Mouse (Mus musculus): Measurements from ENCODE around the gene Zfp593. TPM values are rescaled to one million over a fixed set of nuclear protein-coding genes. Genes with fewer than 3 reads are reported as not detected.
"Not testable (repeated sequence)": the region's sequence is repeated elsewhere in the genome, so short reads cannot be mapped to it uniquely, and the experiment has no call there.

The Zfp593 gene
- total and polyA plus RNA-seq, 2 experiments from 2014 or later = 11.6 to 13.8 TPM

- ATAC-seq = peak; percentile 97
- Histone ChIP-seq H3K27me3 (ENCODE audit: insufficient read depth, low read length) (no peaks in the 10 kb centered on the region), H3K9ac (peak overlapping the region; percentile 99), H3K27ac (ENCODE audit: low read depth, low read length) (peak overlapping the region; percentile 100), H3K4me2 (ENCODE audit: low read depth) (peak overlapping the region; percentile 83), H3K4me3 (ENCODE audit: low read depth, low read length) (peak overlapping the region; percentile 89), H3K4me1 (ENCODE audit: insufficient read depth) (peaks cover 12% of the 10 kb centered on the region; the same call in 1 of the 2 replicates), H3K9me3 (ENCODE audit: low read length) (no peaks in the 10 kb centered on the region), H3K36me3 (ENCODE audit: insufficient read depth) (peaks cover 10% of the 10 kb centered on the region; the same call in 1 of the 2 replicates)
- peak; percentile 63 for TF ChIP-seq CTCF (IDR thresholded peaks at IDR 0.05; ENCODE audit: low read depth)
- peak; percentile 98 for DNase-seq
- WGBS = 0% methylated on average over 36 of the region's 59 CpGs
These were observed 41.8 kb upstream of the Zfp593 start for GRCm38 (mm10) chr4:134287168-134287564.

DNA sequence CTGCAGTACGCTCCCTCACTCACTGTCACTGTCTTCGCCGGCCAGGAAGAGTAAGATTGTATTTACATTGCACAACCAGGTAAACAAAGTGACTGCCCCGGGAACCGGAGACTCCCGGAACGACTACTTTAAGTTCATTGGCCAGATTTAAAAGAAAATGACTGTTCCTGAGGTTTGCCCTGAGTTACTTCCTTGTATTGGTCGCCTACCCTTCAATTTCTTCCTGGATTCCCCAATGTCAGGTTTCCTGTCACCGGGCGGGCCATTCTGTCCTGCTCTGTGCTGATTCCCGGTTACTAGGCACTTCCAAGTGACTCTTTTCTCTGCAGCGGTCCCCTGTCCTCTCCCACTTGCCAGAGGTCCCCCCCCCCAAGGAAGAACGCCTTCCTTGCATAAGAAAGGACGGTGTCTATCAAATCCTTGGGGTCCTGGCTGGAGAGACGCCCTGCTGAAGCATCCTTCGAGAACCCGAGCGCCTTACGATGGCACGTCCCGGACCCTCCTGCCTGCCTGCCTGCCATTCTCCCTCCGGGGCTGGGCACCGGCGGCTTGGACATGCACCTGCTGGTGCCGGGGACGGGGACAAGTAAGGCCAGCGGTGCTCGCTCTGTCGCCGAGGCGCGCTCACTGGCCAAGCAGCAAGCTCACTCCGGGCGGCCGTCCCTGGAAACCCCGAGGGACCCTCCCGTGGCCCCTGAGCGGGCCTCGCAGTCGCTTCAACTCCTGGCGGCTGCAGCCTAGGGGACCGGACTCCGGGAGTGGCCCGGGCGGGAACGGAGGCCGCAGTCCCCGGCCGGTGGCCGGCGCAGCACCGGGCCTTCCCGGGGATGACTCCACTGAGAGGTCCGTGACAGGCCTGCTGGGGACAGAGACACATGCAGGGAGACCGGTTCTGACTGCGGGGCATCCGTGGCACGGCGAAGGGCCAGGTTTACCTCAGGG is 41.1 kb upstream of the Zfp593 start:
- H3K27ac ChIP-seq (ENCODE audit: low read depth, low read length) = peak overlapping the region; percentile 100
- no peaks in the 10 kb centered on the region for H3K27me3 ChIP-seq (ENCODE audit: insufficient read depth, low read length)
- H3K4me2 ChIP-seq (ENCODE audit: low read depth) = peak overlapping the region; percentile 74
- WGBS = 3% methylated on average over 59 of the region's 59 CpGs
- H3K9ac ChIP-seq = peak overlapping the region; percentile 99
- peaks cover 10% of the 10 kb centered on the region; the same call in 1 of the 2 replicates for H3K36me3 ChIP-seq (ENCODE audit: insufficient read depth)
- H3K9me3 ChIP-seq (ENCODE audit: low read length) = no peaks in the 10 kb centered on the region
- no peak for TF ChIP-seq CTCF (IDR thresholded peaks at IDR 0.05; ENCODE audit: low read depth)
- peak; percentile 32 for ATAC-seq
- H3K4me3 ChIP-seq (ENCODE audit: low read depth, low read length) = peak overlapping the region; percentile 89
- no peak for DNase-seq
- H3K4me1 ChIP-seq (ENCODE audit: insufficient read depth) = peaks cover 12% of the 10 kb centered on the region; the same call in 1 of the 2 replicates

- DNase-seq (no peak), ATAC-seq (no peak)
- Histone ChIP-seq H3K9ac (no peak overlapping the region), H3K36me3 (ENCODE audit: insufficient read depth) (peaks cover 17% of the 10 kb centered on the region; the same call in 1 of the 2 replicates), H3K27me3 (ENCODE audit: insufficient read depth, low read length) (no peaks in the 10 kb centered on the region), H3K4me1 (ENCODE audit: insufficient read depth) (peaks cover 12% of the 10 kb centered on the region; the same call in 1 of the 2 replicates), H3K27ac (ENCODE audit: low read depth, low read length) (no peak overlapping the region), H3K4me3 (ENCODE audit: low read depth, low read length) (no peak overlapping the region), H3K9me3 (ENCODE audit: low read length) (no peaks in the 10 kb centered on the region), H3K4me2 (ENCODE audit: low read depth) (no peak overlapping the region)
- no peak for TF ChIP-seq CTCF (IDR thresholded peaks at IDR 0.05; ENCODE audit: low read depth)
- 93% methylated on average over 2 of the region's 2 CpGs for WGBS
These were observed 39.5 kb upstream of the Zfp593 start for GRCm38 (mm10) chr4:134284942-134285341.

DNA sequence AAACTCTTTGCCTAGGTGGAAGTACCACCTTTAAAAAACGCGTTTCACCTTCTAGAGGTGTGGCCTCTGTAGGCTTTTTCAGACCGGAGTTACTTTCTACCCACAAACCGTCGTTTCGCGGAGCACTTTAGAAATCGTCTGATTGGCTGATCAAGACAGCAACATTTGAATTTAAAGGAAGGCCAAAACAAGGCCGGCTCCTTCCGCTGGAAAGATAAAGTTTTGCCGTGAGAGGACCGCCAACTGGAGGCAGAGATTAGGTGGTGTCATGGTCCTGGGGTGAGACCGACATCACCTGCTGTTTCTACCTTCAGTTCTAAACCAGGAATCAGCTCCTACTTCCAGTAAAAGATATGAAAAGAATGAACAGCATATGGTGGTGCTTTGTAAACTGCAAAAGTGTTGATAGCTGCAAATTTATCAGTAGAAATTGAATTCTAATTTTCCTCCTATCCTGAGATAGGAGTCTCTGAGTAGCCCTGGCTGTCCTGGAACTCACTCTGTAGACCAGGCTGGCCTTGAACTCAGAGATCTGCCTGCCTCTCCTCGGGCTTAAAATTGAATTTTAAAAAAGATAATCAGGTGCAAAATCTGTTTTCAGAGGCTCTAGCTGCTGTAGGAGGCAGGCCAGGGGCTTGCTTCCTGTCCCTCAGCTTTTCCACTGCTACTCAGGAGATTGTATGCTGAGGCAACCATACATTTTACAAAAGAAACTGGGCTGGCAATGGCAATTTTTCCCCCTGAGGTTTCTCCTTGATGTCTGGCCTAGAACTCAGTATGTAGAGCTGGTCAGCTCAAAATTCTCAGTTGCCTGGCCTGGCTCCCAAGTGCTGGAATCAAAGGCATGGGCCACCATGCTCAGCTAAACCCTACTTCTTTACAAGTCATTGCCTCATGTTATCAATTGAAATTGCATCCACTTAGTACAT is 28.3 kb upstream of the Zfp593 start:
- Histone ChIP-seq H3K27me3 (ENCODE audit: insufficient read depth, low read length) (no peaks in the 10 kb centered on the region), H3K9me3 (ENCODE audit: low read length) (no peaks in the 10 kb centered on the region), H3K4me1 (ENCODE audit: insufficient read depth) (no peaks in the 10 kb centered on the region), H3K27ac (ENCODE audit: low read depth, low read length) (no peak overlapping the region), H3K36me3 (ENCODE audit: insufficient read depth) (peaks cover 20% of the 10 kb centered on the region), H3K9ac (no peak overlapping the region), H3K4me3 (ENCODE audit: low read depth, low read length) (no peak overlapping the region), H3K4me2 (ENCODE audit: low read depth) (no peak overlapping the region)
- DNase-seq (no peak), ATAC-seq (no peak)
- TF ChIP-seq CTCF (IDR thresholded peaks at IDR 0.05; ENCODE audit: low read depth) = no peak
- 8% methylated on average over 14 of the region's 14 CpGs for WGBS

DNA sequence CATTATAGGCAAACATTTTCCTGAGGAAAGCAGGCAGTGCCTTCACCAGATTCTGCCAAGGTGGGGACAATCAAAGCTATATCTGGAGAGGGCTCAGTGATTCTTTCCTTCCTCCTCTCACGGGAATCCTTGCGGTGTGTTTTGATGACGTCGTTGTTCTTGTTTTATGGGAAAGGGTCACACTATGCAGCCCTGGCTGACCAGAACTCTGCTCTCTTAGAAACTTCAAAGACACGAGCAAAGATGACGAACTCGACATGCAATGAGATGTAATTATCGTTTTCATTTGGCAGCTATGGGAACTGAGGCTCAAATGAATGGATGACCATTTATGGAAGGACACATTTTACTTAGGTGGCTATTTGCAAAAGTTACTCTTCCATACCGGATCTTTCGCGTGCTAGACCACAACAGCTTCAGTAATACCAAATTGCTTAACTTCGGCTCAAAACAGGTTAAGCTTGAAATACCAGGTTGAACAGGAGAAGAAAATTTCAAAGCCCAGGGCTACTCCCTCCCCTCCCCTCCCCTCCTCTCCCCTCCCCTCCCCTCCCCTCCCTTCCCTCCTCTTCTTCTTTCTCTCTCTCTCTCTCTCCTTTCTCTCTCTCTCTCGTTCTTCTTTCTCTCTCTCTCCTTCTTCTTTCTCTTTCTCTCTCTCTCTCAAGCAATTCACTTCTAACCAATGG is 27.5 kb upstream of the Zfp593 start:
- Histone ChIP-seq H3K27me3 (ENCODE audit: insufficient read depth, low read length) (no peaks in the 10 kb centered on the region), H3K9ac (no peak overlapping the region), H3K27ac (ENCODE audit: low read depth, low read length) (no peak overlapping the region), H3K36me3 (ENCODE audit: insufficient read depth) (peaks cover 15% of the 10 kb centered on the region), H3K4me2 (ENCODE audit: low read depth) (no peak overlapping the region), H3K9me3 (ENCODE audit: low read length) (no peaks in the 10 kb centered on the region), H3K4me3 (ENCODE audit: low read depth, low read length) (no peak overlapping the region), H3K4me1 (ENCODE audit: insufficient read depth) (no peaks in the 10 kb centered on the region)
- 36% methylated on average over 13 of the region's 13 CpGs for WGBS
- no peak for TF ChIP-seq CTCF (IDR thresholded peaks at IDR 0.05; ENCODE audit: low read depth)
- DNase-seq = no peak
- ATAC-seq = no peak

GRCm38 (mm10) chr4:134271979-134272378 is 26.6 kb upstream of the Zfp593 start:
- TF ChIP-seq CTCF (IDR thresholded peaks at IDR 0.05; ENCODE audit: low read depth) = no peak
- DNase-seq = no peak
- no peak overlapping the region for H3K27ac ChIP-seq (ENCODE audit: low read depth, low read length)
- no peak overlapping the region for H3K4me3 ChIP-seq (ENCODE audit: low read depth, low read length)
- no peaks in the 10 kb centered on the region for H3K9me3 ChIP-seq (ENCODE audit: low read length)
- ATAC-seq = no peak
- peaks cover 8% of the 10 kb centered on the region for H3K36me3 ChIP-seq (ENCODE audit: insufficient read depth)
- no peak overlapping the region for H3K9ac ChIP-seq
- no peak overlapping the region for H3K4me2 ChIP-seq (ENCODE audit: low read depth)
- 82% methylated on average over 7 of the region's 7 CpGs for WGBS
- no peaks in the 10 kb centered on the region for H3K27me3 ChIP-seq (ENCODE audit: insufficient read depth, low read length)
- no peaks in the 10 kb centered on the region for H3K4me1 ChIP-seq (ENCODE audit: insufficient read depth)

DNA sequence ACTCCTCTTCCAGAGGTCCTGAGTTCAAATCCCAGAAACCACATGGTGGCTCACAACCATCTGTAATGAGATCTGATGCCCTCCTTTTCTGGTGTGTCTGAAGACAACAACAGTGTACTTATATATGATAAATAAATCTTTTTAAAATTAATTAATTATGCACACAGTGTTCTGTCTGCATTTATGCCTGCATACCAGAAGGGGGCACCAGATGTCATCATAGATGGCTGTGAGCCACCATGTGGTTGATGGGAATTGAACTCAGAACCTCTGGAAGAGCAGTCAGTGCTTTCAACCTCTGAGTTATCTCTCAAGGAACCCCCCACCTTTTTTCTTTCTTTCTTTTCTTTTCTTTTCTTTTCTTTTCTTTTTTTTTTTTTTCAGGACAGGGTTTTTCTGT is 24.2 kb upstream of the Zfp593 start:
- not testable (repeated sequence) for H3K27ac ChIP-seq (ENCODE audit: low read depth, low read length); DNase-seq; ATAC-seq; H3K9ac ChIP-seq; H3K4me1 ChIP-seq (ENCODE audit: insufficient read depth); H3K9me3 ChIP-seq (ENCODE audit: low read length); H3K27me3 ChIP-seq (ENCODE audit: insufficient read depth, low read length); H3K36me3 ChIP-seq (ENCODE audit: insufficient read depth); H3K4me2 ChIP-seq (ENCODE audit: low read depth); H3K4me3 ChIP-seq (ENCODE audit: low read depth, low read length)

All from forebrain, postnatal 0 days (tissue).